Mouse (Mus musculus): ENCODE measurements around the gene Ccl3. TPM values are rescaled to one million over a fixed set of nuclear protein-coding genes. Genes with fewer than 3 reads are reported as not detected.

Gene Ccl3
- total and polyA plus RNA-seq, 3 experiments: 3.2 to 18.4 (median 10.6) TPM

- H3K27me3 ChIP-seq (replicated peaks): no peaks in the 10 kb centered on the region
- dilution Hi-C loops (cut with MboI; ENCODE audit: extremely low pct_ligation_motif_present, extremely low pct_unique_long_range_greater_than_20kb, low sequenced_read_pairs): no loop called here
Measured at GRCm38 (mm10) chr11:83654606-83655005, 5.5 kb upstream of the Ccl3 start.

GRCm38 (mm10) chr11:83646356-83647149 lies 2.6 kb downstream of the Ccl3 start:
- H3K4me2 ChIP-seq (ENCODE audit: insufficient read depth, low read depth, poor library complexity, severe bottlenecking): no peak overlapping the region
- DNase-seq (ENCODE audit: extremely low read depth): no peak
- TF ChIP-seq NELFE (IDR thresholded peaks at IDR 0.05; ENCODE audit: low read depth, low read length) (no peak), ZKSCAN1 (IDR thresholded peaks at IDR 0.05; ENCODE audit: borderline replicate concordance, low read depth, low read length) (no peak), JUND (conservative IDR thresholded peaks at IDR 0.05; ENCODE audit: low read depth, low read length) (no peak), CHD1 (IDR thresholded peaks at IDR 0.05; ENCODE audit: low read depth, low read length) (no peak), PAX5 (IDR thresholded peaks at IDR 0.05; ENCODE audit: low read length) (no peak), E2F4 (IDR thresholded peaks at IDR 0.05; ENCODE audit: insufficient replicate concordance, low read depth, low read length) (no peak), MAFK (IDR thresholded peaks at IDR 0.05; ENCODE audit: insufficient replicate concordance, low read length) (no peak), ZNF384 (IDR thresholded peaks at IDR 0.05; ENCODE audit: low read depth, low read length) (no peak)
- H3K9ac ChIP-seq (ENCODE audit: insufficient read depth, low read depth): no peak overlapping the region
- H3K36me3 ChIP-seq (replicated peaks in 1 of 2; ENCODE audit: control insufficient read depth in 1 of 2, insufficient read depth in 1 of 2, low read length in 1 of 2): no peaks in the 10 kb centered on the region
- no peaks in the 10 kb centered on the region for H3K9me3 ChIP-seq (replicated peaks; ENCODE audit: low read length)
- dilution Hi-C loops (cut with MboI; ENCODE audit: extremely low pct_ligation_motif_present, extremely low pct_unique_long_range_greater_than_20kb, low sequenced_read_pairs): no loop called here
- H3K79me2 ChIP-seq (replicated peaks; ENCODE audit: control insufficient read depth, extremely low read depth, insufficient read depth, poor library complexity, severe bottlenecking): no peaks in the 10 kb centered on the region
- no peak overlapping the region for H3K4me3 ChIP-seq (replicated peaks in 1 of 3; ENCODE audit: low read depth in 2 of 3, low read length in 2 of 3, poor library complexity in 1 of 3)
- in situ Hi-C loops (cut with MboI; ENCODE audit: low pct_ligation_motif_present, low pct_unique_long_range_greater_than_20kb, low sequenced_read_pairs): no loop called here
- H3K27ac ChIP-seq (ENCODE audit: insufficient read depth, low read depth): no peak overlapping the region
- H3K27me3 ChIP-seq (replicated peaks): no peaks in the 10 kb centered on the region
- peaks cover 10 to 24% of the 10 kb centered on the region in 2 experiments for H3K4me1 ChIP-seq (ENCODE audit: control insufficient read depth in 1 of 2, insufficient read depth in 2 of 2)

More at GRCm38 (mm10) chr11:83654606-83655005, 5.5 kb upstream of the Ccl3 start:
- Histone ChIP-seq H3K4me2 (ENCODE audit: insufficient read depth, low read depth, poor library complexity, severe bottlenecking) (no peak overlapping the region), H3K9me3 (replicated peaks; ENCODE audit: low read length) (no peaks in the 10 kb centered on the region), H3K4me3 (replicated peaks in 1 of 3; ENCODE audit: low read depth in 2 of 3, low read length in 2 of 3, poor library complexity in 1 of 3) (no peak overlapping the region), H3K36me3 (replicated peaks in 1 of 2; ENCODE audit: control insufficient read depth in 1 of 2, insufficient read depth in 1 of 2, low read length in 1 of 2) (no peaks in the 10 kb centered on the region), H3K4me1 (ENCODE audit: control insufficient read depth in 1 of 2, insufficient read depth in 2 of 2) (peaks cover 11 to 13% of the 10 kb centered on the region in 2 experiments), H3K27ac (ENCODE audit: insufficient read depth, low read depth) (no peak overlapping the region), H3K9ac (ENCODE audit: insufficient read depth, low read depth) (no peak overlapping the region), H3K79me2 (replicated peaks; ENCODE audit: control insufficient read depth, extremely low read depth, insufficient read depth, poor library complexity, severe bottlenecking) (no peaks in the 10 kb centered on the region)
- DNase-seq (ENCODE audit: extremely low read depth): no peak
- no peak for TF ChIP-seq TCF12 (IDR thresholded peaks at IDR 0.05; ENCODE audit: low read depth, low read length)
- no peak for TF ChIP-seq MAFK (IDR thresholded peaks at IDR 0.05; ENCODE audit: insufficient replicate concordance, low read length)
- in situ Hi-C loops (cut with MboI; ENCODE audit: low pct_ligation_motif_present, low pct_unique_long_range_greater_than_20kb, low sequenced_read_pairs): no loop called here

- Histone ChIP-seq H3K79me2 (replicated peaks; ENCODE audit: control insufficient read depth, extremely low read depth, insufficient read depth, poor library complexity, severe bottlenecking) (no peaks in the 10 kb centered on the region), H3K36me3 (replicated peaks in 1 of 2; ENCODE audit: control insufficient read depth in 1 of 2, insufficient read depth in 1 of 2, low read length in 1 of 2) (no peaks in the 10 kb centered on the region), H3K4me2 (ENCODE audit: insufficient read depth, low read depth, poor library complexity, severe bottlenecking) (no peak within 1 kb of the TSS), H3K9me3 (replicated peaks; ENCODE audit: low read length) (no peaks in the 10 kb centered on the region), H3K9ac (ENCODE audit: insufficient read depth, low read depth) (no peak within 1 kb of the TSS), H3K27me3 (replicated peaks) (no peaks in the 10 kb centered on the region), H3K4me1 (ENCODE audit: control insufficient read depth in 1 of 2, insufficient read depth in 2 of 2) (peaks cover 14 to 34% of the 10 kb centered on the region in 2 experiments), H3K4me3 (replicated peaks in 1 of 3; ENCODE audit: low read depth in 2 of 3, low read length in 2 of 3, poor library complexity in 1 of 3) (no peak within 1 kb of the TSS), H3K27ac (ENCODE audit: insufficient read depth, low read depth) (no peak within 1 kb of the TSS)
- DNase-seq (ENCODE audit: extremely low read depth): no peak
- in situ Hi-C loops (cut with MboI; ENCODE audit: low pct_ligation_motif_present, low pct_unique_long_range_greater_than_20kb, low sequenced_read_pairs): no loop called here
- TF ChIP-seq PAX5 (IDR thresholded peaks at IDR 0.05; ENCODE audit: low read length) (no peak), TCF12 (IDR thresholded peaks at IDR 0.05; ENCODE audit: low read depth, low read length) (no peak), SMC3 (IDR thresholded peaks at IDR 0.05; ENCODE audit: low read depth, low read length) (no peak), ZKSCAN1 (IDR thresholded peaks at IDR 0.05; ENCODE audit: borderline replicate concordance, low read depth, low read length) (no peak), POLR2A (IDR thresholded peaks at IDR 0.05; ENCODE audit: low read depth, low read length) (no peak), KAT2A (IDR thresholded peaks at IDR 0.05; ENCODE audit: insufficient replicate concordance, low read length) (no peak), USF2 (conservative IDR thresholded peaks at IDR 0.05; ENCODE audit: low read depth, low read length) (no peak), MAX (IDR thresholded peaks at IDR 0.05; ENCODE audit: low read length) (no peak), MAFK (IDR thresholded peaks at IDR 0.05; ENCODE audit: insufficient replicate concordance, low read length) (no peak), MYC (IDR thresholded peaks at IDR 0.05; ENCODE audit: low read depth, low read length) (no peak), NELFE (IDR thresholded peaks at IDR 0.05; ENCODE audit: low read depth, low read length) (no peak)
- dilution Hi-C loops (cut with MboI; ENCODE audit: extremely low pct_ligation_motif_present, extremely low pct_unique_long_range_greater_than_20kb, low sequenced_read_pairs): no loop called here
Measured at GRCm38 (mm10) chr11:83645521-83645920, 3.6 kb downstream of the Ccl3 start, which contains the start of gene Rpl9-ps1. Rpl9-ps1 (minus strand) TSS chr11:83645621.
